Mouse (Mus musculus) E14TG2a.4 (cell line): ENCODE data around the gene Gabbr2.

Experiments
- H3K27me3 ChIP-seq: 2 replicates; pipeline ENCODE4 v1.6.1; 2014; ENCODE audit warnings: low read length, control low read depth; ENCODE audit not compliant: insufficient read depth
- H3K36me3 ChIP-seq: 2 replicates; pipeline ENCODE4 v1.6.1; 2014; ENCODE audit warnings: low read length, control low read depth; ENCODE audit not compliant: insufficient read depth
- H3K4me1 ChIP-seq: replicated peaks from 2 replicates; pipeline ENCODE4 v1.6.1; 2014; ENCODE audit warnings: low read depth, low read length, control low read depth
- H3K4me3 ChIP-seq: replicated peaks from 2 replicates; pipeline ENCODE4 v1.5.1; 2014; ENCODE audit warnings: mild to moderate bottlenecking, low read length
- H3K9me3 ChIP-seq: 2 replicates; pipeline ENCODE4 v1.6.1; 2014; ENCODE audit warnings: low read length, control low read depth
- CTCF ChIP-seq: conservative IDR thresholded peaks from 2 replicates; pipeline ENCODE4 v1.5.1; 2014; ENCODE audit warnings: low read length
- NANOG ChIP-seq: IDR thresholded peaks from 2 replicates; pipeline ENCODE4 v1.6.1; 2014; ENCODE audit warnings: borderline replicate concordance, low read length, mixed read lengths
- POU5F1 ChIP-seq: IDR thresholded peaks from 2 replicates; pipeline ENCODE4 v1.6.1; 2014; ENCODE audit warnings: low read length, borderline replicate concordance

The Gabbr2 gene

GRCm38 (mm10) chr4:47022804-47023603, 31.3 kb upstream of the Gabbr2 start:
- TF ChIP-seq CTCF: no peak
- no peak for TF ChIP-seq POU5F1
- TF ChIP-seq NANOG: no peak
- Histone ChIP-seq H3K4me1 (no peaks in the 10 kb centered on the region), H3K4me3 (no peak overlapping the region), H3K27me3 (peaks cover 26% of the 10 kb centered on the region), H3K9me3 (no peaks in the 10 kb centered on the region), H3K36me3 (no peaks in the 10 kb centered on the region)

- TF ChIP-seq POU5F1: no peak
- TF ChIP-seq NANOG: no peak
- TF ChIP-seq CTCF: peak; percentile 69
- H3K4me3 ChIP-seq: no peak overlapping the region
- H3K4me1 ChIP-seq: no peaks in the 10 kb centered on the region
- H3K9me3 ChIP-seq: no peaks in the 10 kb centered on the region
- no peaks in the 10 kb centered on the region for H3K36me3 ChIP-seq
- H3K27me3 ChIP-seq: peaks cover 39% of the 10 kb centered on the region
Observed at GRCm38 (mm10) chr4:47020563-47020962, 28.9 kb upstream of the Gabbr2 start.

DNA sequence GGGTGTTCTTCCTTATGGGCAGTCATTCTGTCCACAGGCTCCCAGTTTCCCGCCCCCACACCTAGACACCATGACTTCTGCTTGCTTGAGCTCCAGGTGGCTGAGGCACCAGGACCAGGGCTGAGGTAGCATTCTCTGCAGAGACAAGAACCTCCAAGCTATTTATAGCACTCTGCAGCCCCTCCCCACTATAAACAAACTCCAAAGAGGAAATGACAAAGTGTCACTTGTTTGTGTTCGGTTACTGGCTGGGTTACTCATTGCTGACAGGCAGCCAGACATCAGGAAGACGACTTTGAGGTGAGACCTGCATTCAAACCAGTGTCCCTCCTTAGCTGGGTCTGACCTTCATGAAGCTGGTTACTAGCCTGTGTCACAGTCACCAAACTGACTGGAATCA, 23.5 kb upstream of the Gabbr2 start:
- no peak for TF ChIP-seq NANOG
- no peak for TF ChIP-seq POU5F1
- TF ChIP-seq CTCF: no peak
- H3K36me3 ChIP-seq: no peaks in the 10 kb centered on the region
- H3K4me1 ChIP-seq: no peaks in the 10 kb centered on the region
- no peaks in the 10 kb centered on the region for H3K9me3 ChIP-seq
- H3K4me3 ChIP-seq: no peak overlapping the region
- H3K27me3 ChIP-seq: peaks cover 23% of the 10 kb centered on the region

DNA sequence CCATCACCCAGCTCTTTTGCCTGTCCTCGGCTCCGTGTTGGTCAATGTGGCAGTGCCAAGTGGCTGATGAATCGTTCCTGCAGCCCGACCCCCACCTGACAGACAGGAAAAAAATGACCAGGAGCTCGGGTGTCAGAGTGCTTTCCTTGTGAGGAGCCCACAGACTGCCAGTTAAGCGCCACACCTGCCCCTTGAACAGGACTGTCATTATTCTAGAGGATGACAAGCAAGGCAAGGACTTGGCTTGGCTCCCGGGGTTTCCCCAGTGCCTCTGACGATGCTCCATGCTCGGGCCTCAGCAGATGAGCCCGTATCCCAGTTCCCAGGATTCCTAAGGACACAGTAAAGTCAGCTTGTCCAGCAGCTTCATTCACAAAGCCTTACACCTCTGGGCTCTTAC, 20.8 kb upstream of the Gabbr2 start:
- TF ChIP-seq POU5F1: no peak
- TF ChIP-seq NANOG: no peak
- no peak for TF ChIP-seq CTCF
- Histone ChIP-seq H3K27me3 (peaks cover 26% of the 10 kb centered on the region), H3K4me3 (no peak overlapping the region), H3K36me3 (no peaks in the 10 kb centered on the region), H3K4me1 (no peaks in the 10 kb centered on the region), H3K9me3 (no peaks in the 10 kb centered on the region)

- Histone ChIP-seq H3K4me3 (no peak overlapping the region), H3K27me3 (peaks cover 13% of the 10 kb centered on the region; the same call in 1 of the 2 replicates), H3K9me3 (no peaks in the 10 kb centered on the region), H3K4me1 (no peaks in the 10 kb centered on the region), H3K36me3 (no peaks in the 10 kb centered on the region)
- TF ChIP-seq POU5F1: no peak
- TF ChIP-seq NANOG: no peak
- no peak for TF ChIP-seq CTCF
Observed at GRCm38 (mm10) chr4:47010400-47011231, 18.9 kb upstream of the Gabbr2 start.

- no peak for TF ChIP-seq POU5F1
- no peak for TF ChIP-seq CTCF
- no peak for TF ChIP-seq NANOG
- Histone ChIP-seq H3K4me1 (no peaks in the 10 kb centered on the region), H3K27me3 (peaks cover 36% of the 10 kb centered on the region), H3K4me3 (no peak overlapping the region), H3K36me3 (no peaks in the 10 kb centered on the region), H3K9me3 (no peaks in the 10 kb centered on the region)
Observed at GRCm38 (mm10) chr4:47000626-47001395, 9.1 kb upstream of the Gabbr2 start.

- H3K9me3 ChIP-seq: no peaks in the 10 kb centered on the region
- H3K4me3 ChIP-seq: no peak overlapping the region
- peaks cover 53% of the 10 kb centered on the region for H3K27me3 ChIP-seq
- no peak for TF ChIP-seq POU5F1
- TF ChIP-seq CTCF: no peak
- no peak for TF ChIP-seq NANOG
- H3K4me1 ChIP-seq: no peaks in the 10 kb centered on the region
- no peaks in the 10 kb centered on the region for H3K36me3 ChIP-seq
Observed at GRCm38 (mm10) chr4:46997969-46998368, 6.3 kb upstream of the Gabbr2 start.
